Mouse (Mus musculus) testis, postnatal 14 days (tissue): Measurements from ENCODE around the gene Hoxb7.

Source experiments
- DNase-seq: peaks from one replicate; pipeline ENCODE4 v3.0.0; 2021; ENCODE audit warnings: low spot score

The Hoxb7 gene

GRCm38 (mm10) chr11:96316696-96317607 lies 30.5 kb downstream of the Hoxb7 start:
- DNase-seq, result no peak

- DNase-seq, result no peak
Observed at GRCm38 (mm10) chr11:96317608-96318367, 31.4 kb downstream of the Hoxb7 start, which contains the start of gene Hoxb4. Gene Hoxb4 (plus strand): TSS chr11:96318267.

- peak; percentile 63 for DNase-seq
Observed at GRCm38 (mm10) chr11:96318368-96319070, 32.1 kb downstream of the Hoxb7 start.

GRCm38 (mm10) chr11:96319071-96319902 lies 32.9 kb downstream of the Hoxb7 start:
- no peak for DNase-seq

GRCm38 (mm10) chr11:96319910-96320309 lies 33.5 kb downstream of the Hoxb7 start:
- DNase-seq, result peak; percentile 45

- DNase-seq, result no peak
Observed at GRCm38 (mm10) chr11:96320688-96321087, 34.3 kb downstream of the Hoxb7 start.

DNA sequence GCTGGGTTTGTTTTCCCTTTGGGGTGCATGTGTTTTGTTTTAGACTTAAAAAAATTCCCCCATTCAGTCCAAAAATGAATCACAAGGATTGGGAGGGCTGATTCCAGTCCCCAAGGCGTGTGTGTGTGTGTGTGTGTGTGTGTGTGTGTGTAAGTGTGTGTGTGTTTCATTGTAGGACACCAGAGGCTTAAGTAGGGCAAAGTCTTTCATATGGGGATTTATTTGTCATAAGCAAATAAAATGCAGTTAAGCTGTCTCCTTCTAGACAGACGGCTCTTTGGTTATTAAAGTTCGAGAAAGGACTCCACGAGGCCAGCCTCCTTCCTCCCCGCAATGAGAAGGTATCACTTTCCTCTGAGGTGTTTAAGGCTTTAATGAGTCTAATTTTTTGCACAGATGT lies 35.4 kb downstream of the Hoxb7 start:
- no peak for DNase-seq

GRCm38 (mm10) chr11:96322738-96323137 lies 36.3 kb downstream of the Hoxb7 start:
- DNase-seq, result no peak

GRCm38 (mm10) chr11:96323154-96323553 lies 36.7 kb downstream of the Hoxb7 start, which contains the start of gene Hoxb3:
Gene Hoxb3 (plus strand): TSS chr11:96323326.
- DNase-seq, result no peak

- no peak for DNase-seq
Observed at GRCm38 (mm10) chr11:96324125-96324524, 37.7 kb downstream of the Hoxb7 start.

- DNase-seq, result no peak
Observed at GRCm38 (mm10) chr11:96324965-96325364, 38.5 kb downstream of the Hoxb7 start.

DNA sequence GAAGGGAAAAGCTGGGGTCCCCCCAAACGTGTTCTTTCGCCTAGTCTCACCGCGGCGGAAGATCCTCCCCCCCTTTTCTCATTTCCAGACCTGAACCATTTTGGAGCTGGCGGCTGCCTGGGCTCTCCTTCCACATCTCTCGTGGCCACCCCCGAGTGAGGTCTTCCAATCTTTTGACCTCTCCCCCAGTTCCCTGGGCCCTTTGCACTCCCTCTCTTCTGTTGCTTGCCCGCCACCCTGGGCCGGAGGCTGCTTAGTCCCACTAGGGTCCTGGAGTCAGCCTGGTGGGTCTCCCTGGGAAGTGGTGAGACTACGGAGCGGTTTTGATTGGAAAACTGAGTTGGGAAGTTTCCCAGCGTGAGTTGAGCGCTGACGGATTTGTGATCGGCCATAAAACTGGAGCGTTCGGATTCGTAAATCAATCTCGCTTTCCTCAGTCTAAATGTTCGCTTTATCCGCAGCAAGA lies 39.4 kb downstream of the Hoxb7 start:
- no peak for DNase-seq

- no peak for DNase-seq
Observed at GRCm38 (mm10) chr11:96326705-96327104, 40.3 kb downstream of the Hoxb7 start.

DNA sequence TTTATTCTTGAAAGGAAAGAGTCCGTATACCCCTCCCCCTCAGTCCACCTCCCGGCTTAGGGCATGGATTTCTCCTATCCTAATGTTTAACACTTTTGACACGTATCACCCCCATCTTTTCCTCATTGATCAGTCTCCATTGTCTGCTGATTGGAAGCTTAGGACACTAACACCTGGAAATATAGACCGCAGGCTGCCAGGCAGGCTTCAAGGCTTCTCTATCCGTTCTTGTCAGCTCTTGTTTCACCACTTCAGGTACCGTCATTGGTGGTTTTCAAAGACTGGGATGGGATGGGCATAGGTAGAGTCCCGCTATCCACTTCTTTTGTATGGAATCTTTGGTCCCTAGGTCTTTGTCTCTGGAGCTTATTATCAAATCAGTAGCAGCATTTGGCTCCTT lies 40.7 kb downstream of the Hoxb7 start:
- no peak for DNase-seq

- DNase-seq, result no peak
Observed at GRCm38 (mm10) chr11:96327750-96328149, 41.3 kb downstream of the Hoxb7 start.

- no peak for DNase-seq
Observed at GRCm38 (mm10) chr11:96328605-96329004, 42.2 kb downstream of the Hoxb7 start.

DNA sequence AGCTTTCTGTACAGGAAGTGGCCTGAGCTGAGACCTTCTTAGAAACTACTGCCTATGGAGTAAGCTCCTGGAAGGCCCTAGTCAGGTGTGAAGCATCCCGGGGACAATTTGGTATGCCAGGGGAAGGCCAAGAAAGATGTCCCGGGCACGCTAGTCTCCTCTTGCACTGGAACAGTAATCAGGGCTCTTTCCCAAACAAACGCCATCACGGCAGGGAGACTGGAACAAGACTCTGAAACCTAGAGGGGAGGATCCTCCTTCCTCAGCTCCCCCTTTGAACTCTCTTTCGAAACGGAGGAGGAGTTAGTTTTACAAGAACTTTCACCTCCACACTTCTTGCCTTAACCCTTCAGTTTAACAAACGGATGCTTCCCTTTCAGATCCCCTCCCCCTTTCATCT lies 45.7 kb downstream of the Hoxb7 start:
- no peak for DNase-seq

DNA sequence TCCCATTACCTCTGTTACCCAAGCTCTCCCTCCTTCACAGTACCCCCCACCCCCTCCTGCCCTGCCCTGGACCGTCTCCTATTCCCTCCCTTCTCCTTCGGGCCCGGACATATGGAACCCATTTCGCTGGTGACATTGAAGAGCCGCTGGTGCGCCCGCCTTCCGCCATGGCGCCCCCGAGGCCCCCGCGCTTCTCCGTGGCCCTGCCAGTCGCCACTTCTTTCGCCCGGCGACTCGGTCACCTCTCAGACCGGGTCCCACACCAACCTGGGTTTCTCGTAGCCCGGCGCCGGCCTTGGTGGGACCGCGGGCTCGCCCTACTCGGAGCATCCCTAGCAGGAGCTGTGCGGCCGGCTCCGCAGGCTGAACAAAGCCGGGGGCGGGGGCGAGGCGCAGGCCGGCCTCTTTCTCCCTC lies 46.2 kb downstream of the Hoxb7 start:
- no peak for DNase-seq

- DNase-seq, result no peak
Observed at GRCm38 (mm10) chr11:96333241-96334001, 47.0 kb downstream of the Hoxb7 start.

GRCm38 (mm10) chr11:96334002-96334364 lies 47.6 kb downstream of the Hoxb7 start:
- no peak for DNase-seq

DNA sequence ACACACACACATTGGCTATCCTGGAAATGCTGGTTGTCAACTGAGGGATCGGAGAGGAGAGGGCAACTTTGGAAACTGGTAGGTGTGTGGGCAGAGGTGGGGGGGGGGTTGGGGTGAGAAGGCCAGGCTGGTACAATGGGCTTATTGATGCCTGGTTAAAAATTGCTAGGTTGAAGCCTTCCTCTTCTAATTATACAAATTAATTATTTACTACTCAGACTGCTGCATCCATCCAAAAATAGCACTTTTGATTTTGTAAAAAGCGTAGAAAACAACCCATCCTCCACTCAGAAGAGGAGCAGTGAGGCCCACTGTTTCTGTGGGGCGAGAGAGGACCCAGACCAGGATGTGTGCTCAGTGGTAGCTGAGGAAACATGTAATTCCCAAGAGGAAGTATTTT lies 48.6 kb downstream of the Hoxb7 start:
- no peak for DNase-seq
